Mouse (Mus musculus) retina, adult 2 months (tissue): ENCODE measurements around the gene Slc24a4.

ENCODE experiments used
- DNase-seq: peaks from one replicate; pipeline ENCODE4 v3.0.0-alpha.2; 2012; ENCODE audit warnings: low read depth, low spot score

Slc24a4 gene

GRCm38 (mm10) chr12:102308457-102309011 lies 180.0 kb downstream of the Slc24a4 start:
- no peak for DNase-seq

GRCm38 (mm10) chr12:102309099-102309799 lies 180.7 kb downstream of the Slc24a4 start:
- no peak for DNase-seq

GRCm38 (mm10) chr12:102309800-102310195 lies 181.3 kb downstream of the Slc24a4 start:
- no peak for DNase-seq

- DNase-seq = no peak
These were observed 181.7 kb downstream of the Slc24a4 start for GRCm38 (mm10) chr12:102310261-102310660.

GRCm38 (mm10) chr12:102311454-102311853 lies 182.9 kb downstream of the Slc24a4 start:
- no peak for DNase-seq
